Mouse (Mus musculus): Measurements from ENCODE around the gene Rps3.

Rps3 gene

GRCm38 (mm10) chr7:99436530-99436929 lies 47.0 kb downstream of the Rps3 start:
- DNase-seq: no peak

- DNase-seq: no peak
Measured at GRCm38 (mm10) chr7:99434672-99435250, 48.8 kb downstream of the Rps3 start.

GRCm38 (mm10) chr7:99432863-99433262 lies 50.7 kb downstream of the Rps3 start:
- DNase-seq: no peak

GRCm38 (mm10) chr7:99432248-99432647 lies 51.3 kb downstream of the Rps3 start:
- peak; percentile 53 for DNase-seq

- DNase-seq: no peak
Measured at GRCm38 (mm10) chr7:99430246-99430645, 53.3 kb downstream of the Rps3 start.

- DNase-seq: no peak
Measured at GRCm38 (mm10) chr7:99429786-99430185, 53.8 kb downstream of the Rps3 start.

- DNase-seq: no peak
Measured at GRCm38 (mm10) chr7:99428836-99429235, 54.7 kb downstream of the Rps3 start.

GRCm38 (mm10) chr7:99427987-99428386 lies 55.6 kb downstream of the Rps3 start:
- no peak for DNase-seq
